Mouse (Mus musculus): ENCODE measurements around the gene Dars.
"Not testable (repeated sequence)": the region's sequence is repeated elsewhere in the genome, so short reads cannot be mapped to it uniquely, and the experiment has no call there.

The Dars gene

GRCm38 (mm10) chr1:128337708-128338320 lies 79.4 kb downstream of the Dars start:
- no peak for DNase-seq

DNA sequence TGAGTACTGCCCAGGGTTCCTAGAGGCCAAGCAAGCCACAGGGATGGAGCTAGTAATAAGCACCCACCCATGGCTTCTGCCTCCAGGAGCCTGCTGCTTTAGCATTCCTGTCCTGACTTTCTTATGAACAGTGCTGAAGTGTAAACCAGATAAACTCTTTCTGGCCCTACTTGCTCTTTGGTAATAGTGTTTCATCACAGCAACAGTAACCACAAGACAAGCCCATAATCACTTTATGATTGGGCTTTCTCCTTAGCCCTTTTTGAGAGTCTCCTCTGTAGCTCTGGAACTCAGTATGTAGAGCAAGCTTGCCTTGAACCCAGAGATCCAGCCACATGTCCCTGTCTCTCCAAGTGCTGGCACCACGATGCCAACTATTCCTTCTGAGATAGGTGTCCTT lies 86.9 kb downstream of the Dars start:
- no peak for DNase-seq

DNA sequence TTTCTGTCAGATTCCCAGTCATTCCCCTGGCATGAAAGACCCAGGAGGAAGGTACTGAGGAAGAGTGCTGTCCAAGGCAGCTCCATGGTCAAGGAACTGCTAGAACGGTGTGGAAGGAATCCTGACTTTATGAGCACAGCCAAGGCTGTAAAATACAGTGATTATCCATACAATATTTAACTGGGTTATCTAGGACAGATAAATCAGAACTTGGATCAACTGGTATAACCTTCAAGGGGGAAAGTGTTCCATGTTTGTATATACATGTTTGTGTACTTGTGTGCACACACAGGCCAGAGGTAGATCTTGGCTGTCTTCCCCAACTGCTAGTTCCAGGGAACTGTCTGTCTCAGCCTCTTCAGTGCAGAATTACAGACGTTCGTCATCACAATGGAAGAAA lies 89.0 kb downstream of the Dars start, which contains the start of gene Lct:
Gene Lct, minus strand, starts transcription at position 101 of the 400 bp plus-strand sequence.
- no peak for DNase-seq

GRCm38 (mm10) chr1:128327165-128327564 lies 90.0 kb downstream of the Dars start:
- no peak for DNase-seq

DNA sequence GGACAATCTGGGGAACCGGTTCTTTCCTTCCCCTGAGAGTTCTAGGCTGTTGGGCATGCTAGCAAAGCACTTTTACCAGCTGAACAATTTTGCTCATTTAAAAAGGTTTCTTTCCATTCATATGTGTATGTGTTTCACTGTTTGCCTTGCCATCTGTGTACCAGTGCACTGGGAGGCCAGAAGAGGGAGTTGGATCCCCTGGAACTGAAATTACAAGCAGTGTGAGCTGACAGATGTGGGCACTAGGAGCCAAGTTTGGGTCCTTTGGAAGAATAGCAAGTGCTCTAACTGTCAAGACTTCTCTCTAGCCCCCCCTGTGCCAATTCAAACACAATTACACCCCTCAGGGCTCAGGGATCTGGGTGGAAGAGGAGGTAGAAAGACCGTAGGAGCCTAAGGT lies 92.4 kb downstream of the Dars start:
- peak; percentile 51 for DNase-seq

- no peak for DNase-seq
These were observed 94.0 kb downstream of the Dars start for GRCm38 (mm10) chr1:128323026-128323643.

DNA sequence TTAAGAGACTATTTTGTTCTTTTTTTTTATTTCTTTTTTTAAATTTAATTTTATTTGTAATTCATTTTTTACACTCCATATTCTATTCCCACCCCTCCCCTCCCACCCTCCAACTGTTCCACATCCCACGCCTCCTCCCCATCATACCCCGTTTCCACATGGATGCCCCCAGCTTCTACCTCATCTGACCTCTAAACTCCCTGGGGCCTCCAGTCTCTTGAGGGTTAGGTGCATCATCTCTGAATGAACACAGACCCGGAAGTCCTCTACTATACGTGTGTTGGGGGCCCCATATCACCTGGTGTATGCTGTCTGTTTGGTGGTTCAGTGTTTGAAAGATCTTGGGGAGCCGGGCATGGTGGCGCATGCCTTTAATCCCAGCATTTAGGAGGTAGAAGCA lies 97.9 kb downstream of the Dars start:
- DNase-seq: not testable (repeated sequence)

DNA sequence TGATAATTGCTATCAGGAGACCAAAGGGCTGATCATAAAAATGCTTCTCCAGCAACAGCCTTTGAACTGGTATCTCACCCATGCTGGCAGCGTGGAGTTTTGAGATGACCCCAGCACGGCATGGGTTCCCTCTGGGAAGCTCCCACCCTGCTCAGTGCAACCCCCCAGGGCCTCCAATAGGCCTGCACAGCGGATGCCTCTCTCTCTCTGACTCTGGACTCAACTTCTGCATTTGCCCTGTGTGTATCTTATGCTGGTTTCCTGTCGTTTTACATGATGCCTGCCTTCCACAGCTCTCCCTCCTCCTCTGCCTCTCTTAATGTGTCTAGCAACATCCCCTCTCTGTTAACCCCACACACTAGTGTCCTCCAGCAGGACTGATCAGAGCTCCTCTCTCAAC lies 102.5 kb downstream of the Dars start:
- no peak for DNase-seq

Data from layer of hippocampus, adult 9-11 months (tissue).